Mouse (Mus musculus) spleen, adult 2 months (tissue): ENCODE data around the gene Hpd. TPM values are rescaled to one million over a fixed set of nuclear protein-coding genes. Genes with fewer than 3 reads are reported as not detected.
A peak's percentile ranks its signal among the peaks of the same experiment; 100 is the strongest.

Source experiments
- DNase-seq, 2 experiments: peaks; one replicate each; pipeline versions ENCODE4 v3.0.0 to v3.0.0-alpha.2; 2012 to 2021; ENCODE audit warnings: low spot score in 2 of 2, low read depth in 1 of 2
- H3K27ac ChIP-seq: fragments of 200-500 bp; 2 replicates; pipeline ENCODE4 v1.5.1; 2012; ENCODE audit warnings: low read length, inconsistent platforms; ENCODE audit not compliant: insufficient read depth
- H3K27me3 ChIP-seq: fragments of 200-500 bp; 2 replicates; pipeline ENCODE4 v1.6.1; 2012; ENCODE audit warnings: mild to moderate bottlenecking, moderate library complexity, low read length, inconsistent platforms; ENCODE audit not compliant: control insufficient read depth, insufficient read depth
- H3K36me3 ChIP-seq: fragments of 200-500 bp; 2 replicates; pipeline ENCODE4 v1.6.1; 2012; ENCODE audit warnings: mild to moderate bottlenecking, low read length, inconsistent platforms; ENCODE audit not compliant: control insufficient read depth, insufficient read depth
- H3K4me1 ChIP-seq: fragments of 200-500 bp; 2 replicates; pipeline ENCODE4 v1.6.1; 2011; ENCODE audit warnings: inconsistent platforms; ENCODE audit not compliant: control insufficient read depth, insufficient read depth, insufficient read length
- H3K4me3 ChIP-seq: fragments of 200-500 bp; 2 replicates; pipeline ENCODE4 v1.5.1; 2011; ENCODE audit warnings: mild to moderate bottlenecking, inconsistent platforms; ENCODE audit not compliant: insufficient read depth, insufficient read length; ENCODE audit errors: extremely low read depth
- CTCF ChIP-seq: fragments of 200-500 bp; IDR thresholded peaks from 2 replicates; pipeline ENCODE4 v1.5.1; 2011; ENCODE audit warnings: mild to moderate bottlenecking, inconsistent platforms; ENCODE audit not compliant: insufficient read depth, insufficient read length, insufficient replicate concordance; ENCODE audit errors: extremely low read depth
- POLR2A ChIP-seq: fragments of 200-500 bp; IDR thresholded peaks from 2 replicates; pipeline ENCODE4 v1.6.1; 2011; ENCODE audit warnings: low read depth, low read length, inconsistent platforms
- WGBS: fragments of 180-500 bp; shearing (Covaris S2); methylation state at CpG from one replicate; pipeline ENCODE4 v1.1.7; 2018; 5-methylcytosine and 5-hydroxymethylcytosine counted together
- polyA plus RNA-seq: library from polyadenylated mRNA; depleted of rRNA; stranded (reverse); fragments of >200 nt; gene quantifications from 2 replicates; pipeline ENCODE4 v1.2.3, GENCODE M21; 2012

The Hpd gene
- polyA plus RNA-seq, 1 experiment = 0.37 TPM

GRCm38 (mm10) chr5:123190912-123191311 is 8.4 kb upstream of the Hpd start:
- Histone ChIP-seq H3K27me3 (no peaks in the 10 kb centered on the region), H3K4me3 (no peak overlapping the region), H3K4me1 (no peaks in the 10 kb centered on the region), H3K27ac (no peak overlapping the region), H3K36me3 (no peaks in the 10 kb centered on the region)
- no peak for TF ChIP-seq POLR2A
- TF ChIP-seq CTCF = no peak
- no peak for DNase-seq
- 85% methylated on average over 3 of the region's 3 CpGs for WGBS

- 96% methylated on average over 3 of the region's 3 CpGs for WGBS
- Histone ChIP-seq H3K27me3 (no peaks in the 10 kb centered on the region), H3K4me1 (no peaks in the 10 kb centered on the region), H3K4me3 (no peak overlapping the region), H3K36me3 (no peaks in the 10 kb centered on the region), H3K27ac (no peak overlapping the region)
- no peak for TF ChIP-seq POLR2A
- no peak for DNase-seq
These were observed 4.8 kb upstream of the Hpd start for GRCm38 (mm10) chr5:123187306-123187705.

- WGBS = 85% methylated on average over 6 of the region's 6 CpGs
- no peaks in the 10 kb centered on the region for H3K4me1 ChIP-seq
These were observed 3.4 kb upstream of the Hpd start for GRCm38 (mm10) chr5:123185966-123186365.

GRCm38 (mm10) chr5:123181536-123181935 is 991 bp downstream of the Hpd start:
- TF ChIP-seq CTCF = no peak
- no peak for TF ChIP-seq POLR2A
- Histone ChIP-seq H3K36me3 (no peaks in the 10 kb centered on the region), H3K27ac (no peak overlapping the region), H3K4me1 (no peaks in the 10 kb centered on the region), H3K4me3 (no peak overlapping the region), H3K27me3 (no peaks in the 10 kb centered on the region)
- DNase-seq = no peak
- 86% methylated on average over 6 of the region's 6 CpGs for WGBS

More at GRCm38 (mm10) chr5:123185966-123186365, 3.4 kb upstream of the Hpd start:
- Histone ChIP-seq H3K4me3 (no peak overlapping the region), H3K27ac (no peak overlapping the region), H3K36me3 (no peaks in the 10 kb centered on the region), H3K27me3 (no peaks in the 10 kb centered on the region)
- TF ChIP-seq CTCF (no peak), POLR2A (no peak)
- DNase-seq = no peak

GRCm38 (mm10) chr5:123180390-123180789 is 2.1 kb downstream of the Hpd start:
- TF ChIP-seq POLR2A (no peak), CTCF (no peak)
- no peak overlapping the region for H3K27ac ChIP-seq
- H3K27me3 ChIP-seq = no peaks in the 10 kb centered on the region
- H3K36me3 ChIP-seq = no peaks in the 10 kb centered on the region
- WGBS = 92% methylated on average over 15 of the region's 15 CpGs
- no peak overlapping the region for H3K4me3 ChIP-seq
- no peaks in the 10 kb centered on the region for H3K4me1 ChIP-seq
- no peak for DNase-seq

- Histone ChIP-seq H3K27me3 (no peaks in the 10 kb centered on the region), H3K27ac (no peak overlapping the region), H3K36me3 (no peaks in the 10 kb centered on the region), H3K4me1 (no peaks in the 10 kb centered on the region), H3K4me3 (no peak overlapping the region)
- no peak for DNase-seq
- WGBS = 72% methylated on average over 5 of the region's 5 CpGs
- TF ChIP-seq CTCF (no peak), POLR2A (no peak)
These were observed 3.7 kb downstream of the Hpd start for GRCm38 (mm10) chr5:123178792-123179191.

- Histone ChIP-seq H3K4me1 (no peaks in the 10 kb centered on the region), H3K27me3 (no peaks in the 10 kb centered on the region), H3K36me3 (peaks cover 2% of the 10 kb centered on the region), H3K4me3 (no peak overlapping the region), H3K27ac (no peak overlapping the region)
- peak; percentile 48 to 76 for DNase-seq
- peak; percentile 99 for TF ChIP-seq CTCF
- no peak for TF ChIP-seq POLR2A
- 29% methylated on average over 22 of the region's 22 CpGs for WGBS
These were observed 10.7 kb downstream of the Hpd start for GRCm38 (mm10) chr5:123171646-123172350.
